Mouse (Mus musculus) lung, embryonic 14.5 days (tissue): Measurements from ENCODE around the gene Gm20388. TPM values are rescaled to one million over a fixed set of nuclear protein-coding genes. Genes with fewer than 3 reads are reported as not detected.

ENCODE experiments used
- ATAC-seq: fragments of 200-750 bp; cut with Nextera tagmentation; 2 replicates; pipeline ENCODE4 v1.8.0; 2017; ENCODE audit warnings: mild to moderate bottlenecking, moderate TSS enrichment, moderate library complexity; ENCODE audit not compliant: insufficient read depth
- DNase-seq: peaks from one replicate; pipeline ENCODE4 v3.0.0-alpha.2; 2015
- H3K27ac ChIP-seq: fragments of 300-500 bp; sonication (generic); 2 replicates; pipeline ENCODE4 v1.5.1; 2014; ENCODE audit warnings: low read depth, mild to moderate bottlenecking, moderate library complexity
- H3K27me3 ChIP-seq: fragments of 300-500 bp; sonication (generic); 2 replicates; pipeline ENCODE4 v1.6.1; 2014; ENCODE audit warnings: low read length, control low read depth; ENCODE audit not compliant: insufficient read depth
- H3K36me3 ChIP-seq: fragments of 300-500 bp; sonication (generic); 2 replicates; pipeline ENCODE4 v1.6.1; 2014; ENCODE audit warnings: control low read depth; ENCODE audit not compliant: insufficient read depth
- H3K4me1 ChIP-seq: fragments of 300-500 bp; sonication (generic); 2 replicates; pipeline ENCODE4 v1.6.1; 2014; ENCODE audit warnings: antibody characterized with exemption, control low read depth; ENCODE audit not compliant: insufficient read depth
- H3K4me2 ChIP-seq: fragments of 300-500 bp; sonication (generic); 2 replicates; pipeline ENCODE4 v1.6.1; 2014; ENCODE audit warnings: mild to moderate bottlenecking
- H3K4me3 ChIP-seq: fragments of 300-500 bp; sonication (generic); 2 replicates; pipeline ENCODE4 v1.5.1; 2014; ENCODE audit warnings: low read depth, low read length
- H3K9ac ChIP-seq: fragments of 300-500 bp; sonication (generic); 2 replicates; pipeline ENCODE4 v1.6.1; 2014
- H3K9me3 ChIP-seq: fragments of 300-500 bp; sonication (generic); 2 replicates; pipeline ENCODE4 v1.6.1; 2016; ENCODE audit warnings: low read depth, low read length, control low read depth
- CTCF ChIP-seq: IDR thresholded peaks from 2 replicates; pipeline ENCODE4 v1.5.1; 2016; ENCODE audit warnings: antibody characterized with exemption, low read depth
- WGBS: fragments of 180-500 bp; shearing (Covaris S2); extraction: QIAGEN DNeasy Blood & Tissue Kit; methylation state at CpG from one replicate; pipeline ENCODE4 v1.1.7; 2014; 5-methylcytosine and 5-hydroxymethylcytosine counted together
- polyA plus RNA-seq: library from polyadenylated mRNA; unstranded; fragments of >200 nt; fragmentation: Nextera tagmentation; extraction: Ambion mirVana; gene quantifications from 2 replicates; pipeline ENCODE4 v1.2.1, GENCODE M21; 2014

The Gm20388 gene
- polyA plus RNA-seq, 1 experiment from 2014 or later, result not detected

DNA sequence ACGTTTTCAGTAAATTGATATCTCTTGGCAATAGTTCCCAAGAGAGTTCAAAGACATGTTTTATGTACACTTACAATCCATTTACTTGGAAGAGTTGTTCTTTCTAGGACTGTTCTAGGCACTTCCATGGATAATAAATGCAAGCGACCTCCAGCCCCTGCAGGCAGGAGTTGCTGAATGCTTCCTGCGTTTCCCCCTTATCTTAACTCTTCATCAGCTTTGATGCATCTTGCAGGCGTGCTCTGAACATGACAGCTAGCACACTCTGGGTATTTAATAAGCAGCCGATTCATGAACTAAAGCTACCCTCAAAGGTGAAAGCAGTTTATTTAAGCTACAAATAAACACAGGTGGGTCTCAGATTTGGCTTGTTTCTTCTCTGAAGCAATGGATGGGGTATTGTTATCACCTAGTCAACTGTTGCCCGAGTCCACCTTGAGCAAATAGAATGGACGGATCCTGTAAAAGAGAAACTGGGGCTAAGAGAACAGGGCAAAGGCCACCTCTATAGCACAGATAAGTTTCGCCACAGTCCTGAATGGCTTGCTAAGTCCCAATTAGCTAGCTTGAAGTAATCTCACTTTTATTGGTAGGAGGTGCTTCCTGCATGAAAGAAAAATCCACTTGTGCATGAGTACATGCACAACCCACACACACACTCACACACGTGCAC is 818.0 kb downstream of the Gm20388 start:
- H3K36me3 ChIP-seq, result no peaks in the 10 kb centered on the region
- DNase-seq, result no peak
- H3K4me2 ChIP-seq, result no peak overlapping the region
- no peaks in the 10 kb centered on the region for H3K4me1 ChIP-seq
- WGBS, result 27% methylated on average over 9 of the region's 9 CpGs
- no peak overlapping the region for H3K4me3 ChIP-seq
- ATAC-seq, result no peak
- no peak overlapping the region for H3K27ac ChIP-seq
- H3K9ac ChIP-seq, result no peak overlapping the region
- peaks cover 3% of the 10 kb centered on the region; the same call in 1 of the 2 replicates for H3K27me3 ChIP-seq
- no peak for TF ChIP-seq CTCF
- H3K9me3 ChIP-seq, result no peaks in the 10 kb centered on the region

DNA sequence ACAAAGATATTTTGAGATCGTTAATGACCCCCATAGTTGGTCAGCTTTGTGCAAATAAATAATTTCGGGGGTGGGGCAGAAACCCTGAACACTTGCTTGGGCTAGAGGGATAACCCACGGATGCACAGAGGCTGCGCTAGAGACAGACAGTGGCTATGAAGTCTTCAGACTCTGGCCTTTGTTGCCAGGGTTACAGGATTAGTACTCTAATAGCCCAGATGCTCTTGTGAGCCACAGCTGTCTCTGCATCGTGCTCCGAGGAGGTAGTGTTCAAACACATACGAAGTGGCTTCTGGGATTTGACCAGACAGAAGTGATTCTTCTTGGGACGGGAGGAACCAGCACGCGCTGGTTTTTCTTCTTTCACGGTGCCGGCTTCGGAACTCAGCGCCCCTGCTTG is 820.9 kb downstream of the Gm20388 start:
- H3K9me3 ChIP-seq, result no peaks in the 10 kb centered on the region
- H3K27ac ChIP-seq, result no peak overlapping the region
- H3K27me3 ChIP-seq, result peaks cover 22% of the 10 kb centered on the region
- H3K9ac ChIP-seq, result no peak overlapping the region
- ATAC-seq (no peak), DNase-seq (no peak)
- H3K4me3 ChIP-seq, result no peak overlapping the region
- 0 out of 2 replicates have a peak, but pooled peaks cover 5% of the 10 kb centered on the region for H3K4me1 ChIP-seq
- TF ChIP-seq CTCF, result no peak
- H3K36me3 ChIP-seq, result no peaks in the 10 kb centered on the region
- WGBS, result 42% methylated on average over 14 of the region's 14 CpGs
- no peak overlapping the region for H3K4me2 ChIP-seq

DNA sequence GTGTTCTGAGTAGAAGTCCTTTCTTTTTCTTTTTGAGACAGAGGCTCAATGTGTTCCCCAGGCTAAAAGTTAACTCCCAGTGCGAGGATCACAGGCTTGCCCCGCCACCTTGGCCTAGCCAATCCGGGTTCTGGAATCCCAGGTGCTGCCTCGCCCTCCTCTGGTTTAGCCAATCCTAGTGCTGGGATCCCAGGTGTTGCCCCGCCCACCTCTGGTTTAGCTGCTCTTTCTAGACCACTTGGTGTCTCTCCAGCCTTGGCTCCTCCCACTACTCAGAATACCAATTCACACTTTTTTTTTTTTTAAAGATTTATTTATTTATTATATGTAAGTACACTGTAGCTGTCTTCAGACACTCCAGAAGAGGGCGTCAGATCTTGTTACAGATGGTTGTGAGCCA is 821.4 kb downstream of the Gm20388 start:
- Histone ChIP-seq H3K27ac (no peak overlapping the region), H3K4me2 (no peak overlapping the region), H3K36me3 (no peaks in the 10 kb centered on the region), H3K27me3 (peaks cover 26% of the 10 kb centered on the region), H3K4me3 (no peak overlapping the region), H3K4me1 (0 out of 2 replicates have a peak, but pooled peaks cover 5% of the 10 kb centered on the region), H3K9me3 (no peaks in the 10 kb centered on the region), H3K9ac (no peak overlapping the region)
- TF ChIP-seq CTCF, result no peak
- DNase-seq (peak; percentile 28), ATAC-seq (no peak)
- WGBS, result 53% methylated on average over 5 of the region's 6 CpGs

DNA sequence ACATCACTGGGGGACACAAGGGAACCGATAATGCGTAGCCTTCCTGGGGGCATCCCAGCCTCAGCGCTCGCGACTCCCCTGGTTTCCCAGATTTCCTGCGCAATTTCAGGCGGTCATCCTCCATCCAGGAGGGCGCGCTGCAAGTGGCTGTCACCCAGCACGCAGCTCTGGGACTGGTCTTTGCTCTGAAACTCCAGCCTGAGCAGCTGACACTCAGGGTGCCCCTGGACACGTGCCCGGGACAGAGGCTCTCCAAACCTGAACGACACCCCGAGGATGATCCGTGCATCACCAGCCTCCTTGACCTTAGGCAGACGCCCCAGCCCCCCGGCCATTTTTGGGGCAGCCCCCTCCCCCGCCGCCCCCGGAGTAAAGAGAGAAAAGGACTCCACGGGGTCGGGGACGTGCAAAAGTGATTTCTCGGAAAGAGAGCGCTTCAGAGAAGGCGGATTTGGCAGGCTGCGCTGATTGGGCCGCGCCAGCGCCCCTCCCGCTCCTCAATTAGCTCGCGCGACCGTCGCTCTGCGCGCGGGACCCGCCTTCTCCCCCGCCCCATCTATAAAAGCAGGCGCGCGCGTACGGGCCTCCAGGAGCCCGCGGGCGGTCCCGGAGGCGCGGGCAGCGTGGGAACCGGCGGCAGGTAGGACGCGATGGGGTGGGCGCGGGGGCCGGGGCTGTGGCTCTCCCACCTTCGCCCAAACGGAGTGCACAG is 825.3 kb downstream of the Gm20388 start, which contains the start of gene Irf8:
Gene Irf8, plus strand, starts transcription at position 589 of the 712 bp plus-strand sequence.
- ATAC-seq (peak; percentile 92), DNase-seq (peak; percentile 95)
- WGBS, result under 1% methylated on average over 58 of the region's 62 CpGs
- Histone ChIP-seq H3K9me3 (no peaks in the 10 kb centered on the region), H3K27ac (no peak within 1 kb of the TSS), H3K9ac (peak within 1 kb of the TSS; percentile 48), H3K4me2 (peak within 1 kb of the TSS; percentile 98), H3K27me3 (peaks cover 35% of the 10 kb centered on the region), H3K4me3 (peak within 1 kb of the TSS; percentile 48), H3K4me1 (0 out of 2 replicates have a peak, but pooled peaks cover 5% of the 10 kb centered on the region), H3K36me3 (no peaks in the 10 kb centered on the region)
- peak; percentile 25 for TF ChIP-seq CTCF

DNA sequence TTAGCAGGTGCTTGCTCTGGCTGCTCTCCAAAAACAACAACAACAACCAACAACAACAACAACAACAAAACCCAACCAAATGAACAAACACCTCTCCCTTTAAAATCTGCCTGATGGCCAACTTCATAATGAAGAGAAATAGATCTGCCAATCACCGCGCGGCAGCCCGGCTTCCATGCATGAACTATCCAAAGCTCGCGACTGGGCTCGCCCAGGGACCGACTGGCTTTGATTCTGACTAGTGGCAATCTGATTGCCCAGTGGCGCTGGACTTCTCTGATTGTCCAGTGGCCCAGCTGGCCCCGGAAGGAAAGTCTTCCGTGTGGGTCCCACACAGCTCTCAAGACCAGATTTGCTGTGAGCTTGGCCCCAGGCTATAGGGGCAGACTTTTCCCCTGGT is 825.8 kb downstream of the Gm20388 start:
- ATAC-seq, result no peak; the same call in 1 of the 2 replicates
- TF ChIP-seq CTCF, result no peak
- 1% methylated on average over 11 of the region's 11 CpGs for WGBS

DNA sequence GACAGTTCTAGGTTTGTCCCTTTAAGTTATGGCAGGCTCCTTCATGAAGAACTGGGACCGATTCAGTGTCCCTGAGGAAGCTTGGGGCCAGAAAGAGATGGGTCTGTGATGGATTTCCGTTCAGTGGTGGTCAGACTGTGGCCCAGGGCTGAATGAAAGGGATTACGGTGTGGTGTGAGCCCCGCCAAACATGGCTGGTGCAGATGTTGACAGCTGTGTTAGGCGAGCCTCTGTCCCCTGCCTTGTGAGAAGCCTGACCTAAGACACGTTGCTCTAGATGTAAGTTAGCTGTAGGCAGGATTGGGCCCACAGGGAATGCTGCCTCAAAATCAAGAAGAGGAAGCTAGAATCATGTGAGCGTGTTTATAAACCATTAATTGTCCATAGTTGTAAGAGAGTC is 826.5 kb downstream of the Gm20388 start:
- H3K4me2 ChIP-seq, result peak overlapping the region; percentile 98
- 42% methylated on average over 7 of the region's 7 CpGs for WGBS

More for the DNA sequence above, 825.8 kb downstream of the Gm20388 start:
- Histone ChIP-seq H3K4me2 (peak overlapping the region; percentile 98), H3K4me3 (peak overlapping the region; percentile 48), H3K9ac (peak overlapping the region; percentile 41), H3K36me3 (no peaks in the 10 kb centered on the region), H3K9me3 (no peaks in the 10 kb centered on the region), H3K27me3 (peaks cover 35% of the 10 kb centered on the region), H3K27ac (no peak overlapping the region), H3K4me1 (0 out of 2 replicates have a peak, but pooled peaks cover 5% of the 10 kb centered on the region)
- peak; percentile 74 for DNase-seq

DNA sequence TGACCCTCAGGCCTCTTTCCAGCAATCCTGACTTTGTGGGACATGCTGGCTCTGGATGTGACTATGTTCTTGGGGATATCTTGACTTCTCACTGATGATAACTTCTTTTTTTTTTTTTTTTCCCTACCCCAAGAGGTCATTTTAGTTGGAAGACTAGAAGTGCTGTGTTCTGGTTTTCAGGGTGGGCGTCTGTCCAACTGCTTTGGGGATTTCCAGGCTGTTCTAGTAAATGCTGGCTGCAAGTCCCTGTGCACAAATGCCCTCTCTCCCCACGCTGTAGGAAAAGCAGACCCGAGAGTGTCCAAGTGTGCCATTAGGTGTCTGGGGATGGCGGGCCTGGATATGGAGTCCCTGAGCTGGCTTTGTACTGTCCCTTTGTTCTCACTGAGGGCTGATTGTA is 828.1 kb downstream of the Gm20388 start:
- no peak overlapping the region for H3K9ac ChIP-seq
- H3K27ac ChIP-seq, result no peak overlapping the region
- no peaks in the 10 kb centered on the region for H3K36me3 ChIP-seq
- H3K4me2 ChIP-seq, result no peak overlapping the region
- WGBS, result 66% methylated on average over 4 of the region's 4 CpGs
- H3K27me3 ChIP-seq, result peaks cover 31% of the 10 kb centered on the region
- no peaks in the 10 kb centered on the region for H3K9me3 ChIP-seq
- no peak overlapping the region for H3K4me3 ChIP-seq
- ATAC-seq (no peak), DNase-seq (no peak)
- H3K4me1 ChIP-seq, result peaks cover 14% of the 10 kb centered on the region
- TF ChIP-seq CTCF, result no peak

More for the DNA sequence above, 826.5 kb downstream of the Gm20388 start:
- Histone ChIP-seq H3K4me1 (0 out of 2 replicates have a peak, but pooled peaks cover 5% of the 10 kb centered on the region), H3K9me3 (no peaks in the 10 kb centered on the region), H3K27ac (no peak overlapping the region), H3K4me3 (peak overlapping the region; percentile 48; the same call in 1 of the 2 replicates), H3K9ac (no peak overlapping the region), H3K36me3 (no peaks in the 10 kb centered on the region), H3K27me3 (peaks cover 35% of the 10 kb centered on the region)
- no peak for DNase-seq
- ATAC-seq, result no peak
- TF ChIP-seq CTCF, result no peak
